Mouse (Mus musculus): ENCODE data around the gene Borcs6.
"Not testable (repeated sequence)": the region's sequence is repeated elsewhere in the genome, so short reads cannot be mapped to it uniquely, and the experiment has no call there.

Borcs6 gene

GRCm38 (mm10) chr11:69059357-69059974 lies at the start of gene Borcs6:
Gene Borcs6 (plus strand): TSS chr11:69059717.
- ATAC-seq (ENCODE audit: insufficient number of reproducible peaks, low FRiP score, low TSS enrichment), result peak; percentile 92

DNA sequence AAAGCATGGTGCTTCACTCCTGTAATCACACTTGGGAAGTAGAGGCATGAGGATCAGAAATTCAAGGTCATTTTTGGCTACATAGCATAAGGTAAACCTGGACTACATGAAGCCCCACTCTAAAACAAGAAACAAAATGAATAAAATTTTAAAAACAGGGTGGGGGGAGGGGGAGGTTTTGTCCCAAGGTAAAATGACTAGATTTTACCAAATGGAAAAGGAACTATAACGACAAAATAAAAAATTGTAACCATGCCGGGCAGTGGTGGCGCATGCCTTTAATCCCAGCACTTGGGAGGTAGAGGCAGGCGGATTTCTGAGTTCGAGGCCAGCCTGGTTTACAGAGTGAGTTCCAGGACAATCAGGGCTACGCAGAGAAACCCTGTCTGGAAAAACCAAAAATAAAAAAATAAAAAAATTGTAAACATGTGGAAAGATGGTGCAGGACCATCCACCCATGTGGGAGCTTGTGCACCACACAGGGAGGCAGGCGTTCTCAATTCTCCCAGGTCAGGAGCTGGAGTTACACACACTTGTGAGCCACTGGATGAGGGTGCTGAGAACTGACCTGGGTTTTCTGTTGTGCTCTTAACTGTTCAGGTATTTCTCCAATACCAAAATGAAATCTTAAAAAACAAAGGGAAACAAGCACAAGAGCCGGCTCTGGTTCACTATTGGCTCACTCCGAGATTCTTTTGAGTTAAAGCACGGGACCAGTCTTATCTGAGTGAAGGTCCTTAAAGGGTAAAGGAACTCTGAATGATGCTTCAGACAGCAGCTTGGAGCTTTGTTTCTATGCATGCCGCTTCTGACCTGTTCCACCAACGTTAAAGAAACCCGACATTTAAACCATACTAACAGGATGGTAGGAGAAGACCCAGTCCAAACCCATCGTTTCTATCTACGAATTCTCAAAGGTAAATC lies 48.9 kb upstream of the Borcs6 start:
- no peak for ATAC-seq (ENCODE audit: insufficient number of reproducible peaks, low FRiP score, low TSS enrichment)

- ATAC-seq (ENCODE audit: insufficient number of reproducible peaks, low FRiP score, low TSS enrichment), result not testable (repeated sequence)
These were observed 48.1 kb upstream of the Borcs6 start for GRCm38 (mm10) chr11:69011445-69011844.

DNA sequence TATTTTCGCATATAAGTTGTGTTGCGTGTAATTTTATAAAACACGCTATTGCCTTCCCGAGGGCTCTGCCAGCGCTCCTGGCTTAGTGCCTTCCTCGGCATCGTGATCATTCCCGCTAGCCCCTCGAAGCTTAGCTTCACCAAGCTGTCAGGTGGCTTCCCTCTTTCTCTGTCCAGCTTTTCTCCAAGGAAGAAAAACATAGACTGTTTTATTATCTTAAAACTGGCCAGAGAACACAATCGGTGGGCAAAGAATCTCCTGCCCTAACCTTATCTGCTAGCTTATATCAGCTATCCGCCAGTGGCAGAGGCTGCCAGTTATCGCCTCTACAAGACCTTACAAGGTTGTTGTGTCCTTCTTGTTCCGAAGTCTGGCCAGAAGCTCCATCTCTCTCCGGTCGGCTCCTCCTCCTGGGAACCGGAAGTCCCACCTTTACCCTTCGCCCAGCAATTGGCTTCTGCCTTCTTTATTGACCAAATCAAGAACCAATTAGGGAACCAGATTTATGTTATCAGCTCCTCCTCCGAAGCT lies 47.4 kb upstream of the Borcs6 start:
- ATAC-seq (ENCODE audit: insufficient number of reproducible peaks, low FRiP score, low TSS enrichment), result peak; percentile 85; the same call in 1 of the 2 replicates

DNA sequence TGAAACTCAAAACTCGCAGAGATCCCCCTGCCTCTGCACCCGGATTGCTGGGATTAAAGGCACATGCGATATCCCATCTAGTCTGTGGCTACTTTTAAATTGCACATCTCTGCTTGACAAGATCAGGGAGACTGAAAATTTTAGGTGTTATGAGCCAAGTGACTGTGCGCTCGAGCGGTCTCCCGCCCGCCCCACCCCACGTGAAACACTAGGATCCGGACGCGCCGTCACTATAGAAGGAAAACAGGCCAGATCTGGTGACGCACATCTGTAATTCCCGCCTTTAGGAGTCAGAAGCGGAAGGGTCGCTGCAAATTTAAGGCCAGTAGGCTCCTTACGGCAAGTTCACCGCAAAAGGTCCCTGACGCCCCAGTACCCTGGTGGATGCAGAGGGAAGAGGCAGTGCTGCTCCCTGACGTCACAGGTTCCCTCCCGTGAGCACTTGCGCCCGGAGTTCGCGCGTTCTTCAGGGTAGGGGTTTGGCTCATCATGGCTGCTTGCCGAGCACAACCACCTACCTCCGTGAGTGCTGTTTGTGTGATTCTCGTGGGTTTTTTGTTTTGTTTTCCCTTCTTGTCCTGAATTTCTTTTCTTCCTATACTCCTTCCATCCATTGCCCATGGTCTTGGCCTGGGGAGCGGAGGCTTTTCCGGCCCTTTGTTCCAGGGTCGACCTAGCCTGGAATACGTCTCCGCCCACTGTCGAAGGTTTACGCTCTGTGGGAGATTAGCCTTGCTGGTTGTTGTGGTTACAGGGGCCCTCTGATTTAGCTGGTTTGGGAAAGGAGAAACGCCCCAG lies 43.7 kb upstream of the Borcs6 start, which contains the start of gene Ctc1:
Ctc1 (plus strand) TSS at position 268 of the 798 bp plus-strand sequence.
- ATAC-seq (ENCODE audit: insufficient number of reproducible peaks, low FRiP score, low TSS enrichment), result peak; percentile 89

GRCm38 (mm10) chr11:69016755-69017154 lies 42.8 kb upstream of the Borcs6 start:
- no peak for ATAC-seq (ENCODE audit: insufficient number of reproducible peaks, low FRiP score, low TSS enrichment)

DNA sequence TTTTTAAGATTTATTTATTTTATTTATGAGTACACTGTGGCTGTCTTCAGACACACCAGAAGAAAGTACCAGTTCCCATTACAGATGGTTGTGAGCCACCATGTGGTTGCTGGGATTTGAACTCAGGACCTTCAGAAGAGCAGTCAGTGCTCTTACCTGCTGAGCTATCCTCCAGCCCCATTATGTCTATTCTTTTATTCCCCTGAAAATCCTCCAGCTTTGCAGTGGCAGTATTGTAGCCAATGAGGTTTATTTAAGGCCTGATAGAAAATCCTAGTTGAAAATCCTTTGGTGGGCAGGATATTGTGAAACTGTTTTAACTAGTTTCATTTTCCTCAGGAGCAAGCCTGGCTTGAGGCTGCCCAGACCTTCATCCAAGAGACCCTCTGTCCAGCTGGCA lies 38.8 kb upstream of the Borcs6 start:
- ATAC-seq (ENCODE audit: insufficient number of reproducible peaks, low FRiP score, low TSS enrichment), result no peak

- no peak for ATAC-seq (ENCODE audit: insufficient number of reproducible peaks, low FRiP score, low TSS enrichment)
These were observed 33.0 kb upstream of the Borcs6 start for GRCm38 (mm10) chr11:69026562-69026961.

- no peak for ATAC-seq (ENCODE audit: insufficient number of reproducible peaks, low FRiP score, low TSS enrichment)
These were observed 30.7 kb upstream of the Borcs6 start for GRCm38 (mm10) chr11:69028805-69029204.

DNA sequence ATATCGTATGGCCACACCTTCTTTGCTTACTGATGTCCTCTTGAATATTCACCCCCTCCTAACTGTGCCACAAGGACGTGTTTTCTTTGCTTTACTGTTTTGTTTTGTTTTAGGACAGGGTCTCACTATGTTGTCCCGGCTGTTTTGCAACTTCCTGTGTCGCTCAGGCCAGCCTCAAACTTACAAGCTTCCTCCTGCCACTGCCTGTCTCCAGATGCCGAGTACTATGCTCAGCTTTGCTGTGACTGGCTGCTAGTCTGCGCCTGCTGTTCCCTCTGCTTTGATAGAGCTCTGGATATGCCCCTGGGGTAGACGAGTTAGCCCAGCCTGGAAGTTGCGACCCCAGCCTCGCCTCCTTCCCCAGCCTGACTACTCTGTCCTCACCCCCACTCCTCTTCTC lies 26.0 kb upstream of the Borcs6 start:
- ATAC-seq (ENCODE audit: insufficient number of reproducible peaks, low FRiP score, low TSS enrichment), result no peak

- ATAC-seq (ENCODE audit: insufficient number of reproducible peaks, low FRiP score, low TSS enrichment), result no peak
These were observed 24.9 kb upstream of the Borcs6 start for GRCm38 (mm10) chr11:69034585-69034984.

DNA sequence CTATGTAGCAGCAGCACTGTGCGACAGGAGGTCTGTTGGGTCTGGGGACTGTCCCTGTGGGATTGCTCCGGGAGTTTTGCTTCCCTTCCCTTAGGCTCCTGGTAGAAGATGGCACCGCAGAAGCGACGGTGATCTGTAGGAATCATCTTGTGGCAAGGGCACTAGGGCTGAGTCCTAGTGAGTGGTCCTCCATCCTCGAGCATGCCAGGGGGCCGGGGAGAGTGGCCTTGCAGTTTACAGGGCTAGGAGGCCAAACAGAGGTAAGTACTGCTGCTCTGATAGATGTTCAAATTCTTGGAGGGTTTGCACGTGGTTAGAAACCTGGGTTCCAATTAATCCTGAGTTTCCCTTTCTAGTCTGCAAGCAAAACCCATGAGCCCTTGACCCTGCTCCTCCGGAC lies 24.1 kb upstream of the Borcs6 start:
- no peak for ATAC-seq (ENCODE audit: insufficient number of reproducible peaks, low FRiP score, low TSS enrichment)

GRCm38 (mm10) chr11:69035849-69036248 lies 23.7 kb upstream of the Borcs6 start:
- peak; percentile 50; the same call in 1 of the 2 replicates for ATAC-seq (ENCODE audit: insufficient number of reproducible peaks, low FRiP score, low TSS enrichment)

- ATAC-seq (ENCODE audit: insufficient number of reproducible peaks, low FRiP score, low TSS enrichment), result no peak
These were observed 22.9 kb upstream of the Borcs6 start for GRCm38 (mm10) chr11:69036486-69037230.

- ATAC-seq (ENCODE audit: insufficient number of reproducible peaks, low FRiP score, low TSS enrichment), result no peak
These were observed 22.1 kb upstream of the Borcs6 start for GRCm38 (mm10) chr11:69037231-69038061.

GRCm38 (mm10) chr11:69038173-69038572 lies 21.3 kb upstream of the Borcs6 start:
- ATAC-seq (ENCODE audit: insufficient number of reproducible peaks, low FRiP score, low TSS enrichment), result no peak

DNA sequence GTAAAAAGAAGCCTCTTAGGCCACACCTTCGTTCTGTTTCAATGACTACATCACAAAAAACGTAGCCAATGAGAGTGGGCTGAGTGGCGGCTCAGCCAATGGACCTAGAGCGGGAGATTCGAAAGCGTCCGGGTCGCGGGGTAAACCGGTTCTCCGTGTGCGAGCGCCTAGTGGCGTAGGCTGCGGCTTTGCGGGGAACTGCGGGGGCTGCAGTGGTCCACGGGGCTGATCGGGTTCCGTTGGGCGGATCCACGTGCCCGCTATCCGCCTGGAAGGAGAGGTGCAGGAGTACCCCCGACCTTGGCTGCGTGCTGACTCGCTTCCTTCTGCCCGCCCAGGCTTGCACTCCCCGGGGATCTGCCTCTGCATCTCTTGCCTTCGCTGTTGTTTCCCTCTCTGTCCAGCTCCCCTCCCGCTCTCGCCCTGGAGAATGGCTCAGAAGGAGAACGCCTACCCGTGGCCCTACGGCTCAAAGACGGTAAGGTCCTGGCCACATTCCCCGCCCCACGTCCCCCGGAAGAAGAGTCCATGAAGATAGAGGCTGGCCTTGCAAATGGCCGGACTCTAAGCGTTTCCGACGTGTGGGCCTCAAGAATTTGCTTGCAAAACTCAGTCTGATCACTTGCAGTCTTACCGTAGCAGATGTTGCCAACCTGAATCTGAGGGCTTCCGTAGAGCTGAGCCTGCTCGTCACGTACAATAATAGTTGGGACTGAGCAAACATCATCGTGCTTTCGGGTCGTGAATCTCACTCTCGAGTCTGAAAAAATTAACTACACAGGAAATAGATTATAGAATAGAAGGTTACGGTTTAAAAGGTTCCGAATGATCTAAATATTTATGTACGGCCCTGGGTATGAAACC lies 13.8 kb upstream of the Borcs6 start, which contains the start of gene Aurkb:
Aurkb (plus strand) TSS at position 117 of the 864 bp plus-strand sequence.
- ATAC-seq (ENCODE audit: insufficient number of reproducible peaks, low FRiP score, low TSS enrichment), result peak; percentile 59; the same call in 1 of the 2 replicates

GRCm38 (mm10) chr11:69046395-69046774 lies 13.1 kb upstream of the Borcs6 start:
- no peak for ATAC-seq (ENCODE audit: insufficient number of reproducible peaks, low FRiP score, low TSS enrichment)

Measured in cerebellum, adult (tissue).